Comparison of ENCODE assay signal across 9 mouse cellular contexts in genomic region chr7:87113654-87114053, GRCm38 (mm10).
DNase-seq lines count a peak whose midpoint lies in the region; ATAC-seq lines count a peak whose summit lies in the region.
"Had no signal": no experiment of that assay in that cellular context is flagged by ENCODE, and none has a peak within 500 bp of the region (broad histone marks: within the 10 kb centered on the region; RNA-seq: fewer than 3 reads in every experiment).

No protein-coding gene starts in this region.

- 9% methylated on average over 4 of the region's 4 CpGs for WGBS in hindbrain, embryonic 10.5 days
- 7% methylated on average over 4 of the region's 4 CpGs for WGBS in hindbrain, embryonic 13.5 days
- 7% methylated on average over 4 of the region's 4 CpGs for WGBS in hindbrain, embryonic 14.5 days

- H3K9ac ChIP-seq in hindbrain, embryonic 13.5 days = no peak overlapping the region
- H3K9ac ChIP-seq in hindbrain, embryonic 14.5 days = no peak overlapping the region
- H3K9ac ChIP-seq: liver, embryonic 13.5 days had no signal

- H3K36me3 ChIP-seq in hindbrain, embryonic 10.5 days = no peaks in the 10 kb centered on the region
- no peaks in the 10 kb centered on the region for H3K36me3 ChIP-seq in hindbrain, embryonic 13.5 days
- no peaks in the 10 kb centered on the region for H3K36me3 ChIP-seq in hindbrain, embryonic 14.5 days (replicated peaks; ENCODE audit: control insufficient read depth, insufficient read depth)
- H3K36me3 ChIP-seq: liver, embryonic 13.5 days had no signal

- intact Hi-C loops in left cerebral cortex, postnatal 4 days (cut with DNase I) = loop anchor here (5.0 to 10.0 kb wide), 2 partner anchors 164 to 1431 kb away; no protein-coding TSS in a partner anchor

- peak; percentile 40 for DNase-seq in hindbrain, embryonic 10.5 days (ENCODE audit: low spot score)
- DNase-seq in MEL-GATA-1-ER (ENCODE audit: extremely low read depth, low read depth) = peak; percentile 7
- peak; percentile 69 to 72 for DNase-seq in cerebellum, postnatal 14 days
- DNase-seq in hindbrain, embryonic 14.5 days (ENCODE audit: low spot score) = peak; percentile 87
- peak; percentile 45 for DNase-seq in left cerebral cortex, postnatal 4 days
- peak; percentile 6 to 30 for DNase-seq in right cerebral cortex, postnatal 36 days (ENCODE audit: low spot score in 2 of 2)
- DNase-seq in urinary bladder, postnatal 4 days (ENCODE audit: low spot score in 2 of 2) = no peak
- DNase-seq: liver, embryonic 13.5 days had no signal

- no peaks in the 10 kb centered on the region for H3K9me3 ChIP-seq in hindbrain, embryonic 10.5 days
- no peaks in the 10 kb centered on the region for H3K9me3 ChIP-seq in hindbrain, embryonic 13.5 days
- no peaks in the 10 kb centered on the region for H3K9me3 ChIP-seq in hindbrain, embryonic 14.5 days (ENCODE audit: control insufficient read depth, low read length)
- H3K9me3 ChIP-seq: liver, embryonic 13.5 days had no signal

- H3K27me3 ChIP-seq in hindbrain, embryonic 10.5 days (ENCODE audit: insufficient read depth, poor library complexity, severe bottlenecking) = no peaks in the 10 kb centered on the region
- no peaks in the 10 kb centered on the region for H3K27me3 ChIP-seq in hindbrain, embryonic 13.5 days
- no peaks in the 10 kb centered on the region for H3K27me3 ChIP-seq in hindbrain, embryonic 14.5 days (ENCODE audit: control insufficient read depth, insufficient read depth, low read length)
- H3K27me3 ChIP-seq: liver, embryonic 13.5 days had no signal

- no peaks in the 10 kb centered on the region for H3K4me1 ChIP-seq in hindbrain, embryonic 10.5 days (replicated peaks)
- no peaks in the 10 kb centered on the region for H3K4me1 ChIP-seq in hindbrain, embryonic 13.5 days (replicated peaks)
- no peaks in the 10 kb centered on the region for H3K4me1 ChIP-seq in hindbrain, embryonic 14.5 days (replicated peaks; ENCODE audit: control insufficient read depth, insufficient read depth, low read length)
- H3K4me1 ChIP-seq: liver, embryonic 13.5 days had no signal

- ATAC-seq in hindbrain, embryonic 13.5 days (ENCODE audit: low FRiP score) = no peak
- ATAC-seq in hindbrain, embryonic 14.5 days (ENCODE audit: low FRiP score) = no peak

- H3K27ac ChIP-seq in hindbrain, embryonic 10.5 days = no peak overlapping the region
- H3K27ac ChIP-seq in hindbrain, embryonic 13.5 days = no peak overlapping the region
- no peak overlapping the region for H3K27ac ChIP-seq in hindbrain, embryonic 14.5 days
- H3K27ac ChIP-seq: liver, embryonic 13.5 days had no signal

- no peak overlapping the region for H3K4me2 ChIP-seq in hindbrain, embryonic 13.5 days
- H3K4me2 ChIP-seq in hindbrain, embryonic 14.5 days (replicated peaks) = no peak overlapping the region
- H3K4me2 ChIP-seq: liver, embryonic 13.5 days had no signal

- H3K4me3 ChIP-seq in hindbrain, embryonic 10.5 days = no peak overlapping the region
- no peak overlapping the region for H3K4me3 ChIP-seq in hindbrain, embryonic 13.5 days
- no peak overlapping the region for H3K4me3 ChIP-seq in hindbrain, embryonic 14.5 days (replicated peaks; ENCODE audit: low read length)
- H3K4me3 ChIP-seq: liver, embryonic 13.5 days had no signal

Comparison
In these comparisons a context has a peak if more than half of its experiments do, and no peak if none do; other contexts are left out.
1. DNase-seq: peak in hindbrain, embryonic 10.5 days (single experiment), MEL-GATA-1-ER (single experiment), cerebellum, postnatal 14 days (2 of 2), hindbrain, embryonic 14.5 days (single experiment), left cerebral cortex, postnatal 4 days (single experiment) and right cerebral cortex, postnatal 36 days (2 of 2); none in urinary bladder, postnatal 4 days (0 of 2).